Mouse (Mus musculus): Measurements from ENCODE around the gene Jag2. TPM values are rescaled to one million over a fixed set of nuclear protein-coding genes. Genes with fewer than 3 reads are reported as not detected.

The Jag2 gene
- polyA plus RNA-seq, 1 experiment from 2014 or later = 6.8 TPM

- H3K9ac ChIP-seq (replicated peaks) = no peak overlapping the region
- H3K27ac ChIP-seq = no peak overlapping the region
- 51% methylated on average over 4 of the region's 4 CpGs for WGBS
- H3K36me3 ChIP-seq = no peaks in the 10 kb centered on the region
- peaks cover 9% of the 10 kb centered on the region; the same call in 1 of the 2 replicates for H3K27me3 ChIP-seq
- H3K4me2 ChIP-seq = no peak overlapping the region
- H3K9me3 ChIP-seq = no peaks in the 10 kb centered on the region
- H3K4me3 ChIP-seq (replicated peaks) = no peak overlapping the region
- ATAC-seq (ENCODE audit: insufficient number of reproducible peaks, insufficient read depth, low FRiP score, low TSS enrichment, low read depth) = no peak
- H3K4me1 ChIP-seq (replicated peaks) = peaks cover 9% of the 10 kb centered on the region; the same call in 1 of the 2 replicates
These were observed 30.6 kb downstream of the Jag2 start for GRCm38 (mm10) chr12:112898960-112899359.

GRCm38 (mm10) chr12:112898351-112898750, 31.2 kb downstream of the Jag2 start:
- no peaks in the 10 kb centered on the region for H3K9me3 ChIP-seq
- no peak overlapping the region for H3K4me2 ChIP-seq
- H3K9ac ChIP-seq (replicated peaks) = no peak overlapping the region
- peaks cover 9% of the 10 kb centered on the region; the same call in 1 of the 2 replicates for H3K4me1 ChIP-seq (replicated peaks)
- no peak for ATAC-seq (ENCODE audit: insufficient number of reproducible peaks, insufficient read depth, low FRiP score, low TSS enrichment, low read depth)
- no peak overlapping the region for H3K4me3 ChIP-seq (replicated peaks)
- peaks cover 9% of the 10 kb centered on the region; the same call in 1 of the 2 replicates for H3K27me3 ChIP-seq
- no peaks in the 10 kb centered on the region for H3K36me3 ChIP-seq
- 65% methylated on average over 12 of the region's 12 CpGs for WGBS
- H3K27ac ChIP-seq = no peak overlapping the region

- no peak overlapping the region for H3K27ac ChIP-seq
- no peak overlapping the region for H3K9ac ChIP-seq (replicated peaks)
- no peaks in the 10 kb centered on the region for H3K9me3 ChIP-seq
- peak; percentile 59; the same call in 1 of the 2 replicates for ATAC-seq (ENCODE audit: insufficient number of reproducible peaks, insufficient read depth, low FRiP score, low TSS enrichment, low read depth)
- WGBS = 41% methylated on average over 16 of the region's 16 CpGs
- H3K27me3 ChIP-seq = peaks cover 9% of the 10 kb centered on the region; the same call in 1 of the 2 replicates
- peak overlapping the region; percentile 11; the same call in 1 of the 2 replicates for H3K4me2 ChIP-seq
- H3K4me3 ChIP-seq (replicated peaks) = no peak overlapping the region
- H3K36me3 ChIP-seq = no peaks in the 10 kb centered on the region
- peaks cover 9% of the 10 kb centered on the region; the same call in 1 of the 2 replicates for H3K4me1 ChIP-seq (replicated peaks)
These were observed 31.9 kb downstream of the Jag2 start for GRCm38 (mm10) chr12:112897522-112898212.

GRCm38 (mm10) chr12:112894969-112895368, 34.6 kb downstream of the Jag2 start:
- Histone ChIP-seq H3K9me3 (no peaks in the 10 kb centered on the region), H3K4me2 (no peak overlapping the region), H3K4me1 (replicated peaks) (peaks cover 9% of the 10 kb centered on the region; the same call in 1 of the 2 replicates), H3K9ac (replicated peaks) (no peak overlapping the region), H3K27ac (no peak overlapping the region), H3K27me3 (peaks cover 9% of the 10 kb centered on the region; the same call in 1 of the 2 replicates), H3K4me3 (replicated peaks) (no peak overlapping the region), H3K36me3 (no peaks in the 10 kb centered on the region)
- ATAC-seq (ENCODE audit: insufficient number of reproducible peaks, insufficient read depth, low FRiP score, low TSS enrichment, low read depth) = no peak
- 64% methylated on average over 4 of the region's 4 CpGs for WGBS

GRCm38 (mm10) chr12:112894303-112894884, 35.2 kb downstream of the Jag2 start:
- 66% methylated on average over 11 of the region's 11 CpGs for WGBS
- no peak overlapping the region for H3K4me2 ChIP-seq
- H3K4me1 ChIP-seq (replicated peaks) = peaks cover 9% of the 10 kb centered on the region; the same call in 1 of the 2 replicates
- H3K27ac ChIP-seq = no peak overlapping the region
- no peak overlapping the region for H3K9ac ChIP-seq (replicated peaks)
- no peak overlapping the region for H3K4me3 ChIP-seq (replicated peaks)
- no peaks in the 10 kb centered on the region for H3K36me3 ChIP-seq
- H3K27me3 ChIP-seq = peaks cover 9% of the 10 kb centered on the region; the same call in 1 of the 2 replicates
- no peaks in the 10 kb centered on the region for H3K9me3 ChIP-seq
- no peak for ATAC-seq (ENCODE audit: insufficient number of reproducible peaks, insufficient read depth, low FRiP score, low TSS enrichment, low read depth)

- no peak for ATAC-seq (ENCODE audit: insufficient number of reproducible peaks, insufficient read depth, low FRiP score, low TSS enrichment, low read depth)
- peaks cover 7% of the 10 kb centered on the region; the same call in 1 of the 2 replicates for H3K27me3 ChIP-seq
- no peak overlapping the region for H3K4me2 ChIP-seq
- peaks cover 4% of the 10 kb centered on the region; the same call in 1 of the 2 replicates for H3K9me3 ChIP-seq
- H3K36me3 ChIP-seq = no peaks in the 10 kb centered on the region
- peaks cover 7% of the 10 kb centered on the region; the same call in 1 of the 2 replicates for H3K4me1 ChIP-seq (replicated peaks)
- H3K27ac ChIP-seq = no peak overlapping the region
- H3K4me3 ChIP-seq (replicated peaks) = no peak overlapping the region
- 43% methylated on average over 7 of the region's 7 CpGs for WGBS
- H3K9ac ChIP-seq (replicated peaks) = no peak overlapping the region
These were observed 44.1 kb downstream of the Jag2 start for GRCm38 (mm10) chr12:112885465-112885864.

GRCm38 (mm10) chr12:112881301-112881815, 48.2 kb downstream of the Jag2 start:
- ATAC-seq (ENCODE audit: insufficient number of reproducible peaks, insufficient read depth, low FRiP score, low TSS enrichment, low read depth) = no peak
- Histone ChIP-seq H3K36me3 (no peaks in the 10 kb centered on the region), H3K27me3 (peaks cover 46% of the 10 kb centered on the region), H3K27ac (no peak overlapping the region), H3K4me2 (no peak overlapping the region), H3K9me3 (no peaks in the 10 kb centered on the region), H3K4me3 (replicated peaks) (no peak overlapping the region), H3K4me1 (replicated peaks) (peaks cover 26% of the 10 kb centered on the region), H3K9ac (replicated peaks) (no peak overlapping the region)
- 72% methylated on average over 6 of the region's 6 CpGs for WGBS

GRCm38 (mm10) chr12:112880661-112881060, 48.9 kb downstream of the Jag2 start:
- Histone ChIP-seq H3K36me3 (no peaks in the 10 kb centered on the region), H3K9ac (replicated peaks) (no peak overlapping the region), H3K27ac (no peak overlapping the region), H3K4me2 (no peak overlapping the region), H3K27me3 (peaks cover 53% of the 10 kb centered on the region), H3K4me3 (replicated peaks) (no peak overlapping the region), H3K9me3 (no peaks in the 10 kb centered on the region), H3K4me1 (replicated peaks) (peaks cover 25% of the 10 kb centered on the region)
- WGBS = 75% methylated on average over 4 of the region's 4 CpGs
- ATAC-seq (ENCODE audit: insufficient number of reproducible peaks, insufficient read depth, low FRiP score, low TSS enrichment, low read depth) = no peak

GRCm38 (mm10) chr12:112879731-112880130, 49.8 kb downstream of the Jag2 start:
- WGBS = 82% methylated on average over 5 of the region's 5 CpGs
- no peak for ATAC-seq (ENCODE audit: insufficient number of reproducible peaks, insufficient read depth, low FRiP score, low TSS enrichment, low read depth)
- Histone ChIP-seq H3K27ac (no peak overlapping the region), H3K4me1 (replicated peaks) (peaks cover 23% of the 10 kb centered on the region), H3K36me3 (no peaks in the 10 kb centered on the region), H3K27me3 (peaks cover 61% of the 10 kb centered on the region), H3K4me2 (no peak overlapping the region), H3K4me3 (replicated peaks) (no peak overlapping the region), H3K9me3 (no peaks in the 10 kb centered on the region), H3K9ac (replicated peaks) (no peak overlapping the region)

GRCm38 (mm10) chr12:112877607-112878020, 52.0 kb downstream of the Jag2 start:
- peak overlapping the region; percentile 85 for H3K4me2 ChIP-seq
- no peaks in the 10 kb centered on the region for H3K36me3 ChIP-seq
- peaks cover 32% of the 10 kb centered on the region for H3K4me1 ChIP-seq (replicated peaks)
- ATAC-seq (ENCODE audit: insufficient number of reproducible peaks, insufficient read depth, low FRiP score, low TSS enrichment, low read depth) = peak; percentile 21; the same call in 1 of the 2 replicates
- peak overlapping the region; percentile 46 for H3K4me3 ChIP-seq (replicated peaks)
- H3K9me3 ChIP-seq = no peaks in the 10 kb centered on the region
- WGBS = 1% methylated on average over 37 of the region's 37 CpGs
- H3K27ac ChIP-seq = no peak overlapping the region
- H3K27me3 ChIP-seq = peaks cover 80% of the 10 kb centered on the region
- peak overlapping the region; percentile 62 for H3K9ac ChIP-seq (replicated peaks)

- Histone ChIP-seq H3K27me3 (peaks cover 84% of the 10 kb centered on the region), H3K27ac (no peak overlapping the region), H3K4me2 (peak overlapping the region; percentile 85), H3K9me3 (no peaks in the 10 kb centered on the region), H3K9ac (replicated peaks) (peak overlapping the region; percentile 62), H3K36me3 (no peaks in the 10 kb centered on the region), H3K4me3 (replicated peaks) (peak overlapping the region; percentile 46), H3K4me1 (replicated peaks) (peaks cover 32% of the 10 kb centered on the region)
- WGBS = 3% methylated on average over 17 of the region's 17 CpGs
- ATAC-seq (ENCODE audit: insufficient number of reproducible peaks, insufficient read depth, low FRiP score, low TSS enrichment, low read depth) = no peak
These were observed 52.5 kb downstream of the Jag2 start for GRCm38 (mm10) chr12:112877073-112877576.

Measured in limb, embryonic 12.5 days (tissue).